Mouse (Mus musculus) cortical plate, adult 2 months (tissue): ENCODE measurements around the gene Olig2. TPM values are rescaled to one million over a fixed set of nuclear protein-coding genes. Genes with fewer than 3 reads are reported as not detected.
A peak's percentile ranks its signal among the peaks of the same experiment; 100 is the strongest.

ENCODE experiments used
- H3K27ac ChIP-seq: fragments of 200-500 bp; 2 replicates; pipeline ENCODE4 v1.5.1; 2012; ENCODE audit warnings: low read length, control low read depth, inconsistent platforms; ENCODE audit not compliant: insufficient read depth
- H3K4me1 ChIP-seq: fragments of 200-500 bp; 2 replicates; pipeline ENCODE4 v1.6.1; 2011; ENCODE audit warnings: low read length; ENCODE audit not compliant: control insufficient read depth, insufficient read depth
- H3K4me3 ChIP-seq: fragments of 200-500 bp; 2 replicates; pipeline ENCODE4 v1.5.1; 2011; ENCODE audit warnings: mild to moderate bottlenecking, low read length, control low read depth; ENCODE audit not compliant: insufficient read depth
- CTCF ChIP-seq: fragments of 200-500 bp; IDR thresholded peaks from 2 replicates; pipeline ENCODE4 v1.5.1; 2011; ENCODE audit warnings: mild to moderate bottlenecking, control low read depth, low read length; ENCODE audit not compliant: insufficient read depth; ENCODE audit errors: extremely low read depth
- POLR2A ChIP-seq: fragments of 200-500 bp; IDR thresholded peaks from 2 replicates; pipeline ENCODE4 v1.6.1; 2011; ENCODE audit warnings: mild to moderate bottlenecking, low read length, control low read depth; ENCODE audit not compliant: insufficient read depth; ENCODE audit errors: extremely low read depth
- polyA plus RNA-seq: library from polyadenylated mRNA; depleted of rRNA; stranded (reverse); fragments of >200 nt; gene quantifications from 2 replicates; pipeline ENCODE4 v1.2.3, GENCODE M21; 2012; rRNA removed

Olig2 gene
- polyA plus RNA-seq: 32.9 and 37.9 TPM in 2 replicates

DNA sequence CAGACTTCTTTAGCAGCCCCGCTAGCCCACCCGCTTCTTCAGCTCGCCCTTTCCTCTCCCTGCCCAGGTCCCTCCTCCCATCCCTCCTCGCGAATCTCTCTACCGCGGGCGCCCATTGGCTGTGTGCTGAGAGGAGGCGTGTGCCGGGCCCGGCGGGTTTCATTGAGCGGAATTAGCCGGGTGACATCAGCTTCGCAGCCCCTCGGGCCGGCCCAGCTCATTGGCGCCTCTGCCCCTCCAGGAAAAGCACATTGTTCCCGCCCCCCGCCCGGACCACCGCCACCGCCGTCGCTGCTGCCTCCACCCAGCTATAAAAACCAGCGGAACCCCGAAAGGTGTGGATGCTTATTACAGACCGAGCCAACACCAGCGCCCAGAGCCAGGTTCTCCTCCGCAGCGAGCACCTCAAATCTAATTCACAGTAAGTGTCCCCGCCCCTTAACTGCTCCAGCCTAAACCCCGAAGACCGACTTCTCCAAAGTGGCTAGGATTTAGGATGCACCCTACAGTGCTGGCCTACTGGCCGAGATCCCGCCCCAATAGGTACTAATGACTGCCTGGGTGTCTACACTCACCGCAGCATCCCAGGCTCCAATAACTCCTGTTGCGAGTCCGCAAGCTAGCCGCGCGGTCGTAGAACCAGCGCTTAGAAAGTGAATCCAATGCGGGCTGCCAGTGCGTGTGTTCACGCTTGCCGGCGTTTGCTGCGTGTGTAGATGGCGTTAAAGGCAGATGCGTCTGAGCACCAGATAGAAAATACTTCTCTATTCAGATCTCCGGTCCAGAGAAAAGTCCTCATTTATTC, at the start of gene Olig2:
Olig2 (plus strand) TSS at position 225 of the 805 bp plus-strand sequence.
- peak within 1 kb of the TSS; percentile 85 for H3K27ac ChIP-seq
- TF ChIP-seq CTCF: no peak
- TF ChIP-seq POLR2A: peak; percentile 71; the same call in 1 of the 2 replicates
- H3K4me3 ChIP-seq: peak within 1 kb of the TSS; percentile 31
- H3K4me1 ChIP-seq: no peaks in the 10 kb centered on the region

- Histone ChIP-seq H3K4me1 (no peaks in the 10 kb centered on the region), H3K27ac (no peak overlapping the region), H3K4me3 (no peak overlapping the region)
- TF ChIP-seq CTCF (no peak), POLR2A (no peak)
Measured at GRCm38 (mm10) chr16:91175892-91176291, 49.4 kb upstream of the Olig2 start.

- Histone ChIP-seq H3K4me3 (no peak overlapping the region), H3K4me1 (no peaks in the 10 kb centered on the region), H3K27ac (no peak overlapping the region)
- no peak for TF ChIP-seq CTCF
- no peak for TF ChIP-seq POLR2A
Measured at GRCm38 (mm10) chr16:91187046-91187445, 38.2 kb upstream of the Olig2 start.

DNA sequence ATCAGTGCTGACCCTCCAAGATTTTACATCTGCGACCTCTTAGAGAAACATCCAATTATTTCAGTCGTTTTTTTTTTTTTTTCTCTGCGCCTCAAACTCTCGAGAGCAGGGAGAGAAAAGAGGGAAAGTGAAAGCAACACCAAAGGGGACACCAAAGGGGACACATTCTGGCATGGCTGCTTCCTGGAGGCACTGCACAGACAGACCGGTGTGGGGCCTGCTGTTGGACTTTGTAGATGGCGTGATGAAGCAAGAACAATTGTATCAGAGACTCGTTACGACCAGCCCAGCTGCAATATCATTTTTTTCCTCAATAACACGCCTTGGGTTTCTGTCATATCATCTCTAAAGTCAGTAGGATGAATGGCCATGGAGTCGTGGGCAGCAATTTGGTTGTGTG, 37.6 kb upstream of the Olig2 start:
- no peak for TF ChIP-seq POLR2A
- TF ChIP-seq CTCF: no peak
- H3K4me1 ChIP-seq: no peaks in the 10 kb centered on the region

GRCm38 (mm10) chr16:91188304-91188703, 37.0 kb upstream of the Olig2 start:
- Histone ChIP-seq H3K4me3 (no peak overlapping the region), H3K27ac (no peak overlapping the region), H3K4me1 (no peaks in the 10 kb centered on the region)
- TF ChIP-seq POLR2A (no peak), CTCF (no peak)

More for the DNA sequence above, 37.6 kb upstream of the Olig2 start:
- H3K27ac ChIP-seq: no peak overlapping the region
- no peak overlapping the region for H3K4me3 ChIP-seq

DNA sequence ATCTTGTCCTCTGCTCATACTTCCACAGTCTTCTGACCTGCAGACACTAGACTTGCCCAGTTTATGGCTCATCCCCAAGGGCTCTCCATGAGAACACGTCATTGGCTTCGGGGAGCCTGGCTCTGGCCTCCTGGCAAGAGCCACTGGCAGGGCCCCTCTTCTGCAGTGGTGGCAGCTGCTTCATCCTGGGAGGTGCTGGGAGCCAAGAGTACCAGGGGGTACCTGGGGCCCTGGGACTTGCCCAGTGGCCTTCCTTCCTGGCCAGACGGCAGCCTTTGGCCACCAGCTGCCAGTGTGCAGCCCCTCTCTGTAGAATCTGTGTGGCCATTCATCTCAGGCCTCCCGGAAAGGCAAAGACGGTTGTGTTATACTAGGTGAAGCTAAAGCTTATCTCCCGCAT, 34.0 kb upstream of the Olig2 start:
- TF ChIP-seq POLR2A: no peak
- TF ChIP-seq CTCF: no peak
- H3K4me1 ChIP-seq: no peaks in the 10 kb centered on the region
- no peak overlapping the region for H3K4me3 ChIP-seq
- H3K27ac ChIP-seq: no peak overlapping the region

GRCm38 (mm10) chr16:91191663-91192237, 33.5 kb upstream of the Olig2 start:
- no peak overlapping the region for H3K4me3 ChIP-seq
- H3K4me1 ChIP-seq: no peaks in the 10 kb centered on the region
- H3K27ac ChIP-seq: no peak overlapping the region
- no peak for TF ChIP-seq CTCF
- no peak for TF ChIP-seq POLR2A

GRCm38 (mm10) chr16:91192672-91193354, 32.4 kb upstream of the Olig2 start:
- no peak overlapping the region for H3K27ac ChIP-seq

GRCm38 (mm10) chr16:91199815-91200214, 25.4 kb upstream of the Olig2 start:
- no peak overlapping the region for H3K4me3 ChIP-seq
- no peaks in the 10 kb centered on the region for H3K4me1 ChIP-seq
- no peak overlapping the region for H3K27ac ChIP-seq
- TF ChIP-seq POLR2A: no peak
- TF ChIP-seq CTCF: no peak

More at GRCm38 (mm10) chr16:91192672-91193354, 32.4 kb upstream of the Olig2 start:
- TF ChIP-seq CTCF (no peak), POLR2A (no peak)
- Histone ChIP-seq H3K4me1 (no peaks in the 10 kb centered on the region), H3K4me3 (no peak overlapping the region)
